Mouse (Mus musculus) G1E (cell line): ENCODE data around the gene Mpzl1. TPM values are rescaled to one million over a fixed set of nuclear protein-coding genes. Genes with fewer than 3 reads are reported as not detected.

Experiments used
- ATAC-seq: 2 replicates; pipeline ENCODE4 v1.8.0; 2016; ENCODE audit warnings: mild to moderate bottlenecking; ENCODE audit not compliant: insufficient number of reproducible peaks, poor library complexity, low FRiP score, severe bottlenecking; ENCODE audit errors: extremely low read depth
- DNase-seq: peaks from one replicate; pipeline ENCODE4 v3.0.0; 2012; ENCODE audit warnings: low spot score
- H3K27me3 ChIP-seq: 2 replicates; pipeline ENCODE4 v1.6.1; 2012; ENCODE audit warnings: mild to moderate bottlenecking, low read length, inconsistent platforms; ENCODE audit not compliant: insufficient read depth
- H3K36me3 ChIP-seq: replicated peaks from 2 replicates; pipeline ENCODE3; 2012; ENCODE audit warnings: mild to moderate bottlenecking, inconsistent platforms
- H3K4me1 ChIP-seq: 2 replicates; pipeline ENCODE4 v1.6.1; 2012; ENCODE audit warnings: low read depth, low read length, inconsistent platforms, mixed read lengths; ENCODE audit not compliant: insufficient read depth
- H3K4me3 ChIP-seq: 2 replicates; pipeline ENCODE4 v1.5.1; 2012; ENCODE audit warnings: low read depth, mild to moderate bottlenecking, inconsistent platforms, low read length, moderate library complexity, mixed read lengths
- H3K9me3 ChIP-seq: replicated peaks from 2 replicates; pipeline ENCODE4 v1.6.1; 2012; ENCODE audit warnings: inconsistent platforms
- CTCF ChIP-seq: IDR thresholded peaks from 2 replicates; pipeline ENCODE4 v1.5.1; 2012; ENCODE audit warnings: low read depth, low read length, inconsistent platforms, mixed read lengths
- GATA1 ChIP-seq: IDR thresholded peaks from 2 replicates; pipeline ENCODE4 v1.6.1; 2012; ENCODE audit warnings: borderline replicate concordance, low read length, inconsistent platforms, mixed read lengths
- GATA2 ChIP-seq: IDR thresholded peaks from 2 replicates; pipeline ENCODE4 v1.6.1; 2012; ENCODE audit warnings: low read depth, low read length, inconsistent platforms, borderline replicate concordance
- POLR2AphosphoS5 ChIP-seq: IDR thresholded peaks from 2 replicates; pipeline ENCODE4 v1.6.1; 2012; ENCODE audit warnings: low read depth, low read length, inconsistent platforms; ENCODE audit not compliant: insufficient replicate concordance
- TAL1 ChIP-seq: conservative IDR thresholded peaks from 2 replicates; pipeline ENCODE4 v1.6.1; 2012; ENCODE audit warnings: low read depth, low read length, inconsistent platforms, mixed read lengths
- polyA plus RNA-seq: library from polyadenylated mRNA; stranded (reverse); fragments of >175 nt; gene quantifications from 2 replicates; pipeline ENCODE4 v1.2.3, GENCODE M21; 2012
- total RNA-seq, 2 experiments: library from RNA; stranded (forward) in 1 of 2; stranded (reverse) in 1 of 2; fragments of 200-1000 nt in 1 of 2; fragments of >200 nt in 1 of 2; fragmentation: Nextera tagmentation in 1 of 2; gene quantifications; 2 replicates each; pipeline ENCODE4 v1.2.3; 2014 to 2017

Gene Mpzl1
- total and polyA plus RNA-seq, 3 experiments: 1.6 to 34.7 (median 3.4) TPM

DNA sequence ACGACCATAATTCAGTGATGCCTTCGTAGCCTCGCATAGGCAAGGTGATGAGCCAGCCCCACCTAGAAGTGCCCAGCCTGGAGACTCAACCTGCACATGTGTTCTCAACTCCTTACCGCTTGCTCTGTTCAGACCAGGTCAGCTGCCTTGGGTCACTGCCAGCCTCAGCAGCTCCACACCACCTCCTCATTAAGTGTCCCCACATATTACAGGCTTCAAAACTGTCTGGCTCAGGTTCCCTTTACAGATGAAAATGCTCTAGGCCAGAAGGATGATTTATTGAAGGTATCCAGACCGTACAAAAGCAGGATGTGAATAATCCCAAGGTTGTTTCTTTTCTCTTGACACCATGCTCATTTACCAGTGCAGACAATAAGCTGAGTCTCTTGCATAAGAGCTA is 8.4 kb downstream of the Mpzl1 start:
- no peak for ATAC-seq
- DNase-seq: no peak
- Histone ChIP-seq H3K4me1 (peaks cover 41% of the 10 kb centered on the region), H3K36me3 (peaks cover 28% of the 10 kb centered on the region), H3K27me3 (no peaks in the 10 kb centered on the region), H3K9me3 (no peaks in the 10 kb centered on the region), H3K4me3 (no peak overlapping the region)
- TF ChIP-seq GATA1: no peak
- no peak for TF ChIP-seq TAL1
- TF ChIP-seq GATA2: no peak
- no peak for TF ChIP-seq CTCF
- no peak for TF ChIP-seq POLR2AphosphoS5

DNA sequence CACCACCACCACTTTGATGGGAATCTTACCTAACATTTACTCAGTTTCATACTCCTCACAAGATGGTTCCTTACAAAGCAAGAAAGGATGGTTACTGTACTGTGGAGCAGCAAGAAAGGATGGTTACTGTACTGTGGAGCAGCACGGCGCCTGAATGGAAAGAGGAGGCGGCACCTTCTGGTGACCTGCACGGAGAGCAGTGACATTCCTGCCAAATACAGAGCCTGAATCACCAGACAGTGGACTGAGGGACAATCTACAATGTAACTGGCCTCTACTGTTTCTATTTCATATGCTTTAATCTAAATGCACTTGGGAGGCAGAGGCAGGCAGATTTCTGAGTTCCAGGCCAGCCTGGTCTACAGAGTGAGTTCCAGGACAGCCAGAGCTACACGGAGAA is 9.3 kb downstream of the Mpzl1 start:
- peaks cover 33% of the 10 kb centered on the region for H3K36me3 ChIP-seq
- H3K9me3 ChIP-seq: no peaks in the 10 kb centered on the region
- TF ChIP-seq GATA1 (no peak), TAL1 (no peak), GATA2 (no peak), POLR2AphosphoS5 (no peak), CTCF (no peak)
- peaks cover 37% of the 10 kb centered on the region for H3K4me1 ChIP-seq
- H3K27me3 ChIP-seq: no peaks in the 10 kb centered on the region
- no peak overlapping the region for H3K4me3 ChIP-seq
- ATAC-seq (no peak), DNase-seq (no peak)

DNA sequence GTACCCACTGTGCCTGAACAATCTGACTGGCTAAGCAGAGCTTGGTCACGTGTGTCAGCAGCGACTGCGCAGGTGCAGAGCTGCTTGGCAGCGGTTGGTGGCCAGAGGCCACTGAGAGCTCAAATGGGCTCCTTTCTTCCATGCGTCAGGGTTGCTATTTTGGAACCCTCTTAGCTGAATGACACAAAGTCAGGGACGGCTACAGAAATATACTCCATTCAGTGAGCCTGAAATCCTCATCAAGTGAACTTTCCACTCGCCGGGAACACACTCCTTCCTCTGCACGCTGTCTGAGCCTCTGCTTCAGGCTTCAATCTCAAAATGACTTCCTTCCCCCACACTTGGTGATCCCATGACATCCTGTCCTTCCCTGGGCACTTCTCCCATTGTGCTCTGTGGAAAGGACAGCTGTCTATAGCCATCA is 16.1 kb downstream of the Mpzl1 start:
- H3K4me1 ChIP-seq: peaks cover 20% of the 10 kb centered on the region
- H3K27me3 ChIP-seq: no peaks in the 10 kb centered on the region
- no peaks in the 10 kb centered on the region for H3K9me3 ChIP-seq
- H3K4me3 ChIP-seq: no peak overlapping the region
- peaks cover 37% of the 10 kb centered on the region for H3K36me3 ChIP-seq
- ATAC-seq (no peak), DNase-seq (no peak)
- TF ChIP-seq POLR2AphosphoS5: no peak
- TF ChIP-seq GATA2: no peak
- no peak for TF ChIP-seq GATA1
- no peak for TF ChIP-seq TAL1
- TF ChIP-seq CTCF: no peak

DNA sequence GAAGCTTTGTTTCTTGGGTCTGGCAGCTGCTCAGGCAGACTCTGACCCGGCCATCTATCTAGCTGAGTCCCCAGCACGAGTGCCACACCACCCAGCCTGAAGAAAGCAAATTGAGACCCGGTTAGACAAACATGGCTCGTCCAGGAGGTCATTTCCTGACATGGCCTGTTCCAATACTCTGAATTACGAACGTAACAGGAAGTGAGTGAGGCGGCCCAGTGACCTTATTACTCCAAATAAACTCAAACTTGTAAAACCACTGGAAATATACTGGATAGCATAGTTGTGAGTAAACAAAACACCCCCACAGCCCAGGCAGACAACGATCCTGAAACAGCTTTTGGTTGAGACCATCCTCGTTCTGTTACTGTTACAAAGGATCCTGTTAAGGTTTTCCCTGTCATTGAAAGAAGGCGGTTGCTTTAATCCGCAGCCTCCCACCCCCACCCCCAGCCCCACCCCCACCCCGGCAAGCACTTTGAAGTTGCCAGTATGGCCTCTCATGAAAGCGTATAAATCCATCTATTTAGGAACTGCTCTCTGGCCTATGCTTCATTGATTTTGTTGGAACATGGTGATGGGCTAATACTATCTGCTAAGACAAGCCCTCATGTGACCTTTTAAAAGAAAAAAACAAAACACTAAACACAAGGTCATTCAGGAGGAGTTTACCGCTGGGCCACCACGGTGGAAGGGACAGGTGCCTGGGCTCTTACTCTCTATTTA is 17.0 kb downstream of the Mpzl1 start:
- TF ChIP-seq GATA1: no peak
- no peak for TF ChIP-seq CTCF
- no peak for TF ChIP-seq TAL1
- TF ChIP-seq GATA2: no peak
- TF ChIP-seq POLR2AphosphoS5: no peak
- DNase-seq (no peak), ATAC-seq (no peak)

GRCm38 (mm10) chr1:165616652-165617051 is 17.7 kb downstream of the Mpzl1 start:
- ATAC-seq (no peak), DNase-seq (no peak)
- H3K27me3 ChIP-seq: no peaks in the 10 kb centered on the region
- peaks cover 26% of the 10 kb centered on the region for H3K4me1 ChIP-seq
- TF ChIP-seq TAL1: no peak
- no peak for TF ChIP-seq CTCF
- TF ChIP-seq GATA2: no peak
- TF ChIP-seq GATA1: no peak
- TF ChIP-seq POLR2AphosphoS5: no peak
- no peak overlapping the region for H3K4me3 ChIP-seq
- peaks cover 29% of the 10 kb centered on the region for H3K36me3 ChIP-seq
- no peaks in the 10 kb centered on the region for H3K9me3 ChIP-seq

More for the DNA sequence above, 17.0 kb downstream of the Mpzl1 start:
- H3K36me3 ChIP-seq: peaks cover 32% of the 10 kb centered on the region
- H3K9me3 ChIP-seq: no peaks in the 10 kb centered on the region
- no peak overlapping the region for H3K4me3 ChIP-seq
- no peaks in the 10 kb centered on the region for H3K27me3 ChIP-seq
- H3K4me1 ChIP-seq: peaks cover 25% of the 10 kb centered on the region

- H3K9me3 ChIP-seq: no peaks in the 10 kb centered on the region
- peaks cover 24% of the 10 kb centered on the region for H3K36me3 ChIP-seq
- TF ChIP-seq GATA2: no peak
- no peak for TF ChIP-seq GATA1
- no peak for TF ChIP-seq TAL1
- TF ChIP-seq POLR2AphosphoS5: no peak
- no peak for TF ChIP-seq CTCF
- no peak overlapping the region for H3K4me3 ChIP-seq
- no peak for ATAC-seq
- no peak for DNase-seq
- no peaks in the 10 kb centered on the region for H3K27me3 ChIP-seq
- H3K4me1 ChIP-seq: peaks cover 30% of the 10 kb centered on the region
Measured at GRCm38 (mm10) chr1:165614793-165615192, 19.5 kb downstream of the Mpzl1 start.
